Mouse (Mus musculus): ENCODE measurements around the gene Foxi3. TPM values are rescaled to one million over a fixed set of nuclear protein-coding genes. Genes with fewer than 3 reads are reported as not detected.

Foxi3 gene
- polyA plus RNA-seq, 1 experiment from 2014 or later, result not detected

DNA sequence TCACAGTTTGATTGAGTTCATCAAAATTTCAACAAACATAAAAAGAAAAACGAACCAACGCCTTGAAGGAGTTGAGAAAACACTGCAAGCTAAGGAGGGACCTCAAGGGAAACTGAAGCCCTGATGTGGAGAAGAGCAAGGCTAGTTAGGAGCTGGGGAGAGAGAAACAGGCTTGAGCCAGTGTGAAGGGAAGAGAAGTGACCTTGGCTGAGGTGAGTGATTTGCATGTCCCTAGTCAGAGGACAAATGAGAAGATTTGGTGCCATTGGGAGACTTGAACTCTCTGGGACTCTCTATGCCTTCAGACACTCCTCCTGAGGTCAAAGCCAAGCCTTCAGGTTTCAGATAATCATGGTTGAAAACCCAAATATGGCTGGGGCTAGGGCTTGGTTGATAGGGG, 47.8 kb downstream of the Foxi3 start:
- ATAC-seq (ENCODE audit: low FRiP score, low read depth), result no peak
- H3K4me2 ChIP-seq, result no peak overlapping the region
- no peak overlapping the region for H3K4me3 ChIP-seq
- H3K9ac ChIP-seq, result no peak overlapping the region
- no peaks in the 10 kb centered on the region for H3K27me3 ChIP-seq
- H3K4me1 ChIP-seq (replicated peaks), result no peaks in the 10 kb centered on the region
- H3K27ac ChIP-seq (replicated peaks), result no peak overlapping the region
- no peaks in the 10 kb centered on the region for H3K9me3 ChIP-seq
- H3K36me3 ChIP-seq, result no peaks in the 10 kb centered on the region
- WGBS, result 85% methylated on average over 2 of the region's 2 CpGs

Other genes starting within 250 kb of the Foxi3 start
- 2.8 and 3.1 TPM in 2 replicates for gene Rpia, start 164.3 kb upstream of the Foxi3 start, polyA plus RNA-seq (2015; fragmentation: Nextera tagmentation; extraction: Ambion mirVana)
- gene Eif2ak3, start 112.0 kb upstream of the Foxi3 start, polyA plus RNA-seq (2015; fragmentation: Nextera tagmentation; extraction: Ambion mirVana), result 12.4 and 13.1 TPM in 2 replicates
- not detected in 2 replicates for gene Tex37, start 37.6 kb upstream of the Foxi3 start, polyA plus RNA-seq (2015; fragmentation: Nextera tagmentation; extraction: Ambion mirVana)
- 4.5 and 5.6 TPM in 2 replicates for gene Thnsl2, start 187.9 kb downstream of the Foxi3 start, polyA plus RNA-seq (2015; fragmentation: Nextera tagmentation; extraction: Ambion mirVana)
- gene Fabp1, start 243.3 kb downstream of the Foxi3 start, polyA plus RNA-seq (2015; fragmentation: Nextera tagmentation; extraction: Ambion mirVana), result 0.30 and 0.75 TPM in 2 replicates